Mouse (Mus musculus) brain, embryonic 18.5 days (tissue): ENCODE data around the gene Tut4.
A peak's percentile ranks its signal among the peaks of the same experiment; 100 is the strongest.

Experiments used
- DNase-seq: peaks from one replicate; pipeline ENCODE4 v3.0.0-alpha.2; 2012; ENCODE audit warnings: low read depth, low spot score

The Tut4 gene

DNA sequence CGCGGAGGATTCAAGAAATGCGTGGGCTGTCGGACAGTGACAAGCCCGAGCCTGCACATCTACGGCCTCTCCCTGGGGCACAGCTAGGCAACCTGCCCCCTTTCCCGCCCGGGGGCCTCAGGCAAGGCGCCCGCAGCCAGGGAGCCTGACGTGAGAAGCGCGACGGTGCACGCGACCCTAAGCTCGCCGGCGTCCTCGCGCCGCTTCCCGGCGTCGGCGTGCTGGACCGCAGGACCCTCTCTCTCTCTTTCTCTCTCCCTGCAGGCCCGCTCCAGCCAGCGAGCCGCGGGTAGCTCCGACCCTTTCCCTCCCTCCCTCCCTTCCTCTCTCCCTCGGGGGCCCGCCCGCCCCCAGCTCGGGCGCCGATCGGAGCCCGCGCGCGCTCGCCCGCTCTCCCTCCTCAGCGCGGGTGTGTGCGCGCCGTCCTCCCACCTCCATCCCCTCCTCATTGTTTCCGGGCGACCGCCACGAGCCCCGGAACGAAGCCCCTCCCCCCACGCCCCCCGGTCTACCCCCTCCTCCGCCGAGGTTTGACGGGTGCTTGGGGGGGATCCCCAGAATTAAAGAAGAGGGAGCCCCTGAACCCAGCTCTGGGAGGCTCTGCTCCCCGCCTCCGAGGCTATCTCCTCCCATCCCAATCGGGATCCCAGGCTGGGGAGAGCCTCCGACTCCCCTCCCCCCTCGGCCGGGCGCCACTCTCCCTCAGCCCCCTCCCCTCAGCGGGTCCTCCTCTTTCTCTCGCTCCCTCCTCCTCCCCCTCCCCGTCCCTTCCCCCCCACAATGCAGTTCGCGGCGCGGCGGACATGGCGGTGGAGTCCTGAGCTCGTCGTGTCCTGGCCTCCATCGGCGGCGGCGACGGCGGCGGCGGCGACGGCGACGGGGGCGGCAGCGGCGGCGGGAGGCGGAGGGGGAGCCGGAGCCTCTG, at the start of gene Tut4:
TSS of gene Tut4 (plus strand) at position 196 of the 925 bp plus-strand sequence.
- DNase-seq = peak; percentile 86

DNA sequence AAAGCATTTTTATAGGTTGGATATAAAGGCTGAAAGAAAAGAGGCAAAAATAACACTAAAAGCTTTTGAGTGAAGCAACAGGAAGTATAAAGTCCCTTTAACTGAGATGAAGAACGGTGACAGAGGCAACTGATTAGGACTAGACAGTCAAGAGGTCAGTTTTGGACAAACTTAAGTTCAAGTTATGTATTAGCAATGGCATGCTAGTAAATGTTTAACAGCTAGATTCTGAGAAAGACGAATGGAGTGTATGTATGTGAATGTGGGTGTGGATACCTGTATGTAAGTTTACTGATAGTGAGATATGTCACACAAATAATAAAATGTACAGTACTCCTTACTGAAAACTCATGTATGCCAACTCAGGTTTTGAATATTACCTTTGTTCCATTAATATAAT, 34.6 kb upstream of the Tut4 start:
- no peak for DNase-seq

DNA sequence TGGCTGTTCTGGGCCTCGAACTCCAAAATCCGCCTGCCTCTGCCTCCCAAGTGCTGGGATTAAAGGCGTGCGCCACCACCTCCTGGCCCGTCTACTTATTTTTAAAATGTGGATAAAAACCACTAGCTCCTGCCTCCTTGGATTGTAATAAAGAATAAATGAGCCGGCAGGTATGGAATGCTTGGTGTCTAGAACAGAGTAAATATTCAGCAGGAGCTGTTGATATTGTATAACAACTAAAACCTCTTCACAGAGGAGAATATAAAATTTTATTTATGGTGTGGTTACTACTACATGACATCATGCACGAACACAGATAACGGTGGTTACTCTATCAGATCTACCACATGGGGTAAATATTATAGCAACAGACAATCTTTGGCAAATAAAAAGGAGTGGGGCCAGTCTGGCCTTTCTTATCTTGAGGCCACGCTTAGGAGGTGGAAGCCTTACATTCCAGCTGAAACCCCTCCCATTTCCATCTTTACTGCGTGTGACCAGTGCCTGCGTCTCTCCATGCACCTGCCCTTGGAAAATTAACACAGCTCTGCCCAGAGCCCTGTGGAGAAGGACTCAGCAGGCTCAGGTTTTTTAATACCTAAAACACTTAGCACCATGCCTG, 31.4 kb upstream of the Tut4 start:
- DNase-seq = no peak

DNA sequence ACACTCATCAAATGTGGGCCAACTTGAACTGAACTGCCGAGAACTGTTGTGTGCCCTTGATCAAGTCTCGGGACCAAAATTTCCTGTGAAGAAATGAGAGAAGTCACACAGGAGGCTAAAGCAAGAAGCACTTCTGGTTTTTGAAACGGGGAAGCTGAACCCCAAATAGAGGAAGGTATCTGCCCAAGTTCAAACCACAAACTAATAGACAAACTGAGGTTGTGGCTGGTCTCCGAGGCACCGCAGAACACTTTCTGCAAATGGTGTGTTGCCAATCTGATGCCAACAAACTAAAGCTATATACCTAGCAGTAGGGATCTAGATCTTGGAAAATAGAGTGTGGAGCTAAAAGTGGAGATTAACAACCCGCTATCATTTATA, 30.9 kb upstream of the Tut4 start:
- no peak for DNase-seq

DNA sequence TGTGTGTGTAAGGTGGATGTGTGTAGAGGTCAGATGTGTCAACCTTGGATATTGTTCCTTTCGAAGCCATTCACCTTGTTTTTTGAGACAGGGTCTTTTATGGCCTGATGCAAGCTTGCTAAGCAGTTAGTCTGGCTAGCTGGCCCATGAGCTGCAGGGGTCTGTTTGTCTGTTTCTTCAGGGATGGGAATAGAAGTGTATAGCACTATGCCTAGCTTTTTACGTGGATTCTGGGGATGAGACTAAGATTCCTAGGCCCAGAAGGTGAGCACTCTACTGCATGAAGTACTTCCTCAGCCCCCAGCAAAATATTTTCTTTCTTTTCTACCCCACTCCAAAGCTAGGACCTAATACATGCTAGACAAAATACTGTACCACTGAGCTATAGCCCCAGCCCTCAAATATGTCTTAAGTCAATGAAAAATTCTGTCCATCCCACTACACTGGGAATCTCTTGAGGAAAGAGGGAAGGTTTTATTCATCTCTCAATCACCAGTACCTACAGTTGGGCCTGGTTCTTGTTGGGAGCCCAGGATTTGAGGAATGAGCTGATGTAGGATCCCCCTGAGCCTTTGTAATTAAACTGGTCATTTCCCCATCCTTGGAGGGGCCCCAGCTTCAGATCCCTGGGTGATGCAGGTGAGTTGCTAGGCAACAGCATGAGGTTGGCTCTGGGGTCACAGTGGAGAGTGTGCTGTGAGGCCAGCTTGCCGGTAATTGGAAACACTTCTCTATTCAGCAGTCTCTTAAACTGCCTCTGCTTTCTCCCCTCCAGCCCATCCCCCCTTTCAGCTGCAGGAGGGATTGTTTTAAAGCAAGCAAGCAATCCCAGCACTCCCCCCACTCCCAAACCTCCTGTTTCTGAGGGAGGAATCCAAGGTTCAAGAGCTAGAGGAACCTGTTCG, 28.3 kb upstream of the Tut4 start:
- DNase-seq = no peak

DNA sequence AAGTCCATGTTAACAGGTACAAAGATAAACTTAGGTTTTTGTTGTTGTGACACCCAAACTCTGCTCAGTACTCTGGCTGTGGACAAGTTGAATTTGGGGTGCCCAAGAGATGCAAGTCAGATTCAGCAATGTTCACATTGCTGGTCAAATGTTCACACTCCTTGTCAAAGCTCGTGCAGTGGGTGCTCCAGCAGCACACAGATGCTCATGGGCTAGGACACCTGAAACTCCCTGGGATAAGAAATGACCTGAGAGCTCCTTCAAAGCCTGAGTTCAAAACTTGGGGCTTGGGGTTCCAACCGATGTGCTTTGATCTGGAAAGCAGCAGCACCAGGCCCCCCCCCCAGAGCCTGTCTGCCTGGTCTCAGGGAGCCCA, 27.7 kb upstream of the Tut4 start:
- DNase-seq = no peak

DNA sequence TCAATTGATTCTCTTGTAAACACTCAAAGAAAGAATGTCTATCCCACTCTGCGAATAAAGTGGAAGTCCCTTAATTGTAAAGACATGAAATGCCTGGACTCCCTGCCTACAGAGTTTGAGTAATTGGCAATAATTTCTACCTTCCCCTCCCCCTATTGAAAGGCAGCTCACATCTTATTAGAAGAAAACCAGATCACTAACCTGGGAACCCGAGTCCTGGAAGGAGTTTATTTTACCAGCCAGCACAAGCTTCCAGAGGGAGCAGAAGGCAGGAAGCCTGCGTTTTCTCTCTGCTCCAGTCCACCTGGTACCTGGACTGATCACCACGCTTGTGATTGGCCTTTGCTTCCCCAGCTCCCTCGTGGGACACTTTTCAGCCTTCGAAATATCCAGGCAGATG, 25.9 kb upstream of the Tut4 start:
- no peak for DNase-seq

DNA sequence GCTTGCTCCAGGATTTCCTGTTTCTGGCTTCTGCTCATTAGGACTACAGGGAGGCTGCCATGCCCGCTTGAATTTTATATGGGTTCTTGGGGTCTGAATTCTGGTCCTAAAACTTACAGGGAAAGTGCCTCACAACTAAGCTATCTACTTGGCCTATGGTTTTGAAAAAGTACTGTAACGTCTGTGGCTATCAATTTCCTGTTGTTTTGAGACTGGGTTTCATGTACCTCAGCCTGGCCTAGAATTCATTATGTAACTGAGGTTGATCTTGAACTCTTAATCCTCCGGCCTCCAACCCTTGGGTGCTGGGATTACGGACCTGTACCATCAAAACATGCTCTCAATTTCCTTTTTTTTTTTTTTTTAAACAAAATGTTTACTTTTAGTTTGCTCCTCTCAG, 25.0 kb upstream of the Tut4 start:
- DNase-seq = no peak

DNA sequence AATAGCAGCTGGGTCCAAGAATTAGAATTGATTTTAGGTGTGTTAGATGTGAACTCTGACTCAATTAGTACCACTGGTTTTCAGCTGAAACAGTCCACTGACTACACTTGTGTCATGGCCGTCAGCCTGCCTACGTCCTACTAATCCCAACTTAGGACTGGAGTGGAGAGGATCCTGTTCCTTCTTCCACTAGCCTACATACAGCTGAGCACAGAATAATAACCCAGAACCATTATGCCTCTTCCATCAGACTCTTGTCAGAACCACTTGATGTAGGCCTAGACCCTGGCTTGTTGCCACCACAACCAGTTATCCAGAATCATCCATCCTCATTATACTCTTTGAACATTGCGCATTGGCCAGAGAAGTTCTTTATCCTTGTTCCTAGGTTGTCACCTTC, 24.4 kb upstream of the Tut4 start:
- DNase-seq = no peak

DNA sequence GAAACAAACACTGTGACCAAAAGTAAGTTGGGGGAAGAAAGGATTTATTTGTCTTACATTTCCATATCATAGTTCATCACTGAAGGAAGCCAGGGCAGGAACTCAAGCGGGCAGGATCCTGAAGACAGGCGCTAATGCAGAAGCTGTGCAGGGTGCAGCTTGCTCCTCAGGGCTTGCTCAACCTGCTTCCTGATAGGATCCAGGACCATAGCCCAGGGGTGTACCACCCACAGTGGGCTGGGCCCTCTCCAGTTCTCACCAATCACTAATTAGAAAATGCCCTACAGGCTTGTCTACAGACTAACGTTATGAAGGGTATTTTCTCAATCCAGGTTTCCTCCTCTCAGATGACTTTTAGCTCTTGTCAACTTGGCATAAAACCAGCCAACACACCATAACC, 23.6 kb upstream of the Tut4 start:
- no peak for DNase-seq

DNA sequence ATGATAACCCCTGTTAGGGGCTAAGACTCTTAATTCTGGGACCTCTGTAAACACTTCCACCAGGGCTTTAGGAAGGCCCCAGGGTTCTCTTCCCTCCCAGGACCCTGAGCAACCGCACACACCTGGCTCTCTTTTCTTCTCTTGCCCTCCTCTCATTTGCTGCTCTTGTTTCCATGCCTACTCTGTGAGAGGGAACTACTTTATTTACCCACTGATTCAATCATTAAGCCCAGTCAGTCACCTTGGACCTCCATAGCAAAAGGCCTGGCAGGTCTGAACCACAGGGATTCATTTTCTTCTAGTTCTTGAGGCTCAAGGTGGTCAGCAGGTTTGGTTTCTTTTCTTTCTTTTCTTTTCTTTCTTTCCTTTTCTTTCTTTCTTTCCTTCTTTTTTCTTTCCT, 23.0 kb upstream of the Tut4 start:
- DNase-seq = no peak

DNA sequence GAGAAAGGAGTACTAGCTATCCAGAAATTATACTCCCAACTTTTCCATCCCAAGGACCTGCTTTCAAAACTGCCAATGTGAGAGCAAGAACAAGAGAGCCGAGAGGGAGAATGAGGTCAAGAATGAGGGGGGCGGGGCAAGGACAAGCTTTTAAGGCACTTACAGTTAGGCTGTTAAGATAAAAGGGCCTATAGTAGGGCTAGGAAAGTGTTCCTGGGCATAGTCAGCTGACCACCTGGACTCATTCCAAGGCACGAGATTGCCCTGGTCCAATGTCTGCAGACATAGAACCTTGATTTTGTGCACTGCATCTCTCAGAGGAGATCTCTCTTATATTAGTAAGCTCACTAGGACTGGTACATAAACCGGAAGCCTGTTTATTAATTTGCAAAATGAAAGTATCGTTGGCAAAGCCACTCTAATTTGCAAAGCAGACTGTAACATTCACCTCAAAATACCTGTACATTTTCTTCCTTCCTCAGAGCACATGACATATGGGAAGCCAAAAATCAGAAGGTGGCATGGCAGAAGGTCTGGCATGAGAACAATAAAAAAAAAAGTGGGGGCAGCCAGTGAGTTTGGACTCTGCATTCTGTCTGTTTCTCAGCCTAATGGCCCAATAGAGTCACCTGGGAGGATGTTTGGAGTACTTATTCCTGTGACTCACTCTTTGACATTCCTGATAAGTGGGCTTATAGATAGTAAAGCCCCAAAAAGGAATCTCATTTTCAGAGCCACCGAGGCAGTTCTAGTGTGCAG, 21.0 kb upstream of the Tut4 start:
- no peak for DNase-seq

DNA sequence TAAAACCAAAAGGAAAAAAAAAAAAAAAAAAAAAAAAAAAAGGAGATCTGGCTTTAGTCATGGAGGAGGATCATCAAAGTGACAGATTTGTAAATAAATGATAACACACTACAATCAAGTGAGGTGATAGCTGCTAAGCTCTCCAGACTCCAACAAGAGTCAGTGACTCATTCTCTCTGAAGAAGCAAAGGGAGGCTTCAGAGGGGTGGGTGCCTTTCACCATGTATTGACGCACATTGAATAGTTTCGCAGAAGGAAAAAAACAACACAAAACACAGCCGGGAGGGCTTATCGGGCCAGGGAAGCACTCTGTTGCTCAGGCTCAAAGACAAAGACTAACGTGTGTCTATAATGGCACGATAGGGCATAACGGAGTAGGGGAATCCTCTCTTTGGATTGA, 11.1 kb upstream of the Tut4 start:
- DNase-seq = no peak

DNA sequence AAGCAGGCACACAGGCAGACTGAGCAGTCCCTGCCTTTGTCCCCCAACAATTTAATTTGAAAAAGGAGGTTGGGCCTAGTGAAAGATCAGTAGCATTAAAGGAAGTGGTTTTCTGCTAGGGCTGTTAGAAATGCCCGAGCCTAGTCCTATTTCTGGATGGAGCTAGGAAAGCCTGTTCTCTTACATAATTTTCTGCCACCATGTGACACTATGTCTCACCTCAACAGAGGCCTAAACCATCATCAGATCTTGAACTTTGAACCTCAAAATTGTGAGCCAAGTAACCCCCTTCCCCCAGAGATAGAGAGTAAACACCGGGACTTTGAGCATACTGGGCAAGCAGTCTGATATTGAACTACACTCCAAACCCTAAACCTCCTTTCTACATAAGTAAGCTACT, 3.2 kb upstream of the Tut4 start:
- DNase-seq = no peak

DNA sequence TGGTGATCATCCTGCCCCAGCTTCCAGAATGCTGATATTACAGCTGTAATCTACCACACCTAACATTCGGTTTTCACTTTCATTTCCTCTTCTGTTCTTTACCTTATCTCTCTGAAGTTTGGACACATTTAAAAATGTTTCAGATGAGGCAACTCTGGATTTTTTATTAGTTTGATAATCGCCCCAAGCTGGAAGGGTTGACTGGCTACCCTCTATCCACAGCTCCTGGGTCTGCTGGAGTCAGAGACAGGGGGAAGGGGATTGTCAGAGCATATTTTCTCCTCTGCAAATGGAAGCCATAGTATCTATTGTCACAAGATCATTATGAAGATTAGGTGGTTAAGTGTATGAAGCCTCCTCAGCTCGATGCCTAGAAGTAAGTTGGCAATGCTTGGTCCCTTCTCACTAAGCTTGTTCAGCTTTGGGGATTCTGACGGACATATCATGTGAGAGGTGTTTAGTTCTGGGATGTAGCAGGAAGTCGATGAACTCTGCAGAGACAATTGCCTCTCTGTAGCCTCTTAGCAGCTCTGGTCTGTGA, 955 bp upstream of the Tut4 start:
- DNase-seq = no peak

DNA sequence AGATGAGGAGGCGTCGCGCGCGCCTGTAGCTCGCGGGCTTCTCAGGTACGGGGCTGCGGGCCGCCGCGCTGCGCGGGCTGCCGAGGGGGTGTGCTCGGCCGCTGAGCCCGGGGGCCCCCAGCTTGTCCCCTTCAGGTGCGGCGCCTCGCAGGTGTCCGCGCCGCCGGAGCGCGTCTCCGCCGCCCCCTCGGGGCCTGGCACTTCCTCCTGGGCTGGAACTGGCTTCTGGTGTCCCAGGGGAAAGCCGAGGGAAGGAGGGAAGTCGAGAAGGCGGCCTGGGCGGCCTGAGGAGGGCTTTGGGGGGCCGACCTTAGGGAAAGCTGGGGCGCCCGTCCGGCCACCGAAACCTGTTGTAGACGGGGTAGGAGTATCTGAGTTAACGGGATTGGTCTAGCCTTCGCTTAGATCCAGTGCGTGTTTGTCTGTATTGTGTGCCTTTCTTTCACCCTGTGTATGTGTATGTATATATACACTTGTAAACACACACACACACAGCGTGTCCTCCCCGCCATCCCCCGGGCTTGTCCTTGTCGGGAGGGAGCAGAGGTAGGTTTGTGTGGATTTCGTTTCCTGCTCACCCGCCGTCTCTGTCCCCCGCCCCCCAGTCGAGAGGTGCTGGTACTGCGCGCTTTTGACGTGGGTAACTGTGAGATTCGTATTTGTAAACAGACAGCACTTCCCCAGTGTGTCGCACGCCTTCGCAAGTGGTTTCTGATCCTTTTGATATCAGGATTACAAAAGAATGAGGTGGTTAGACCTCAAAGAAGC, 1.1 kb downstream of the Tut4 start:
- peak; percentile 10 for DNase-seq

DNA sequence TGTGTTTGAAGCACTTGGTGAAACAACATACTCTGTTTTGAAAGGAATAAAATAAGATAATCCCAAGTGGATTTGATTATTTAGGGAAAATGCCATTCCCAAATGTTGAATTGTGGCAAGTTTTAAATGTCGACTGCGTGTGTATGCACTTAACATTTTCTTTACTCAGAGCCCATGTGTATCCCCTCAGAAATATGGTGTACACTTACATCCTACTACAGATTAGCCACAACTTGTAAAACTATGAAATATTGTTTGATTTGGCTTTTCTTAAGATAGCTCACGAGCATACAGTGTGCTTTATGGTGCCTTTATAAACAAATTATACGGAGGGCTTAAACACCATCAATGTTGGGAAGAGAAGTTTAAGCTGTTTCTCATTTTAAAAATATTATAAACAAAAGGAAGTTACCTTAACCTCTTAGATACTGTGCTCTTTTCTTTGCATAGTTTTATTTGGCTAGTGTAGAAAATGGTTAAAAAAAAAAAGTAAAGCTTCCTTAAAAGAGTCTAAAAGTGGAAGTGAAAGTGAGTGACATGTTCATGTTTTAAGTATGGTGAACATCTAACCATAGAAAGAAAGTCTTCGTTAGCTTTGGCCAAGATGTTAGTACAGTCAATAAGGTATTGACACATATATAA, 2.2 kb downstream of the Tut4 start:
- no peak for DNase-seq

DNA sequence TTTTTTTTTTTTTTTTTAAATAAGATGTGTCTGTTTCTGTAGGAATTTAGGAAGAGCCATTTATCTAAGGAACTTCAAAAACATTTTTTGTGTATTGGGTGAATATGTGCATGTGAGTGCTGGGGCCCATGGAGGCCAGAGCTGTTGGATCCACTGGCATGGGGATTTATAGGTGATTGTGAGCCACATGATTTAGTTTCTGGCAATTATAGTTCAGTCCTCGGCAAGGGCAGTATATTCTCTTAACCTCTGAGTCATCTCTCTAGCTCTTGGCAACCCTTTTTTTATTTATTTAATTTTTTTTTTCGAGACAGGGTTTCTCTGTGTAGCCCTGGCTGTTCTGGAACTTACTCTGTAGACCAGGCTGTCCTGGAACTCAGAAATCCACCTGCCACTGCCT, 14.4 kb downstream of the Tut4 start:
- DNase-seq = no peak

DNA sequence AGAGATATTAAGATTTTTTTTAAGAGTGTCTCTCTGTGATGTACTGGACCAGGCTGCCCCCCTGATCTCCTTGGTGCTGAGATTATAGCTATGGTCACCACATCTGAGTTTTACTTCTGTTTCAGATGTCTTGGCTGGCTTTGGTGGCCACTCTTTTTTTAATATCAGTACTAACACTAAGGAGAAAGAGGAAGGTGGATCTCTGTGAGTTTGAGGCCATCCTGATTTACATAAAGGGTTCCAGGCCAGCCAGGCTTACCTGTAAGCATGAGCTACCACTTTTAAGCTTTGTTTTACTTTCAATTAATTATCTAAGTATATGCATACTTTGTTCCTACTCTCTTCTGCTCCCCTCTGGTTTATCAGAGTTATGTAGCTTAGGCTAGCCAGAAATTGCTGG, 23.6 kb downstream of the Tut4 start:
- no peak for DNase-seq

DNA sequence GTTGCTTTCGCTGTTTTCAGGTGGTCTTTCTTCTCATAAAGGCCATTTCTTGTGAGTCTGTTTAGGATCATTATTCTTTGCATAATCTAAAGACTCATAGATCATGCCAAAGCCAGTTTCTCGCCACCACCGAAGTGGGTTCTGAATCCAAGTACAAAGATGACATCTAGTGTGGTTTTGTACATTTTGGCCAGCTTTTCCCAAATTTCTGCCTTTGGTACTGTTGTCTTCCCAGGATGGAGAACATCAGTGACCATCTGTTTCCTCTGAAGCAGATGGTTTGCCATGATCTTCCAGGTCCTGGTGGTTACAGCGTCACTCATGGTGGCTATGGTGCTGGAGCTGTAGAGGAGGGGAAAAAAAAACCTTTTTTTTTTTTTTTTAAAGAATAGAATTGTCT, 25.0 kb downstream of the Tut4 start:
- DNase-seq = no peak
